Mouse (Mus musculus) left cerebral cortex, adult 11 months (tissue): ENCODE data around the gene Tespa1.
"Not testable (repeated sequence)": the region's sequence is repeated elsewhere in the genome, so short reads cannot be mapped to it uniquely, and the experiment has no call there.

Source experiments
- DNase-seq: peaks from one replicate; pipeline ENCODE4 v3.0.0; 2022; ENCODE audit warnings: low spot score

The Tespa1 gene

DNA sequence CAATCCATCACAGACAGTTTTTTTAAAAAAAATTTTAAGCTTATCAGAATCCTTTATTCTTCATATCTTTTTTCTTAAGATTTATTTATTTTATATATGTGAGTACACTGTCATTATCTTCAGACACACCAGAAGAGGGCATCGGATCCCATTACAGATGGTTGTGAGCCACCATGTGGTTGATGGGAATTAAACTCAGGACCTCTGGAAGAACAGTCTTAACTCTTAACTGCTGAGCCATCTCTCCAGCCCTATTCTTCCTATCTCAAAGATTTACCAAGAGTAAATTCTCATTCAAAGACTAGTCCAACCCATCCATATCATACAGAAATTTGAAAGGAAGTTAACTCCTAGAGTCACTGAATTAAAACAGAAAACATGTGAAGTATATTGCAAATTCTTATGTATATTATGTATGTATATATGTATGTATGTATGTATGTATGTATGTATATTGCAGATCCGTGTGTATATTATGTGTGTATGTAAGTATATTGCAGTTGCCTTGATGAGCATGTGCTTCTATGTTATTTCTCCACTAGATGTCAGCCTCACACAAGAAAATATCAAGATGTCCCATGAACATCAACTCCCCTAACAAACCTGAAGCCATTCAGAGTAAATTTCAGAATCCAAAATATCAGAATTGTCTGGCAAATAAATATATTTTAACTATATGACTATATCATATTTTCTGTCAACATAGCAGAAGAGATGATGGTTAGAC lies 40.9 kb downstream of the Tespa1 start:
- DNase-seq = peak; percentile 2

DNA sequence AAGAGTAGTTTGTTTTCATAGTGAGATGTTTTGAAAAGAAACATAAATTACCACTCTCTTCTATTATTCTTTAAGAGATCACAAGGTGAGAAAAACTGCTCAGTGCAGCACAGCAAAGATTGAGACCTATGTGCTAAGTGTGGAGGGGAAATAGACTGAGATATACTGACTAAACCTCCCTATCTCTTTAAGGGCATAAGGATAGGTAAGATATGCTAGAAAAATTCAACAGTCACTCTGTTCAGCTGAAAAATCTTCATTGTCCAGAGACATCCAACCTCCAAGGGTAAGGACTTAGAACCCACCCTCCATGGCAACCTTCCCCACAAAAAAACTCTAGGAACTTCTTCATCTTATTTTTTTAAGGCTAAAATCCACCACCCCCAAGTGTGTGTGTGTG lies 42.1 kb downstream of the Tespa1 start:
- no peak for DNase-seq

DNA sequence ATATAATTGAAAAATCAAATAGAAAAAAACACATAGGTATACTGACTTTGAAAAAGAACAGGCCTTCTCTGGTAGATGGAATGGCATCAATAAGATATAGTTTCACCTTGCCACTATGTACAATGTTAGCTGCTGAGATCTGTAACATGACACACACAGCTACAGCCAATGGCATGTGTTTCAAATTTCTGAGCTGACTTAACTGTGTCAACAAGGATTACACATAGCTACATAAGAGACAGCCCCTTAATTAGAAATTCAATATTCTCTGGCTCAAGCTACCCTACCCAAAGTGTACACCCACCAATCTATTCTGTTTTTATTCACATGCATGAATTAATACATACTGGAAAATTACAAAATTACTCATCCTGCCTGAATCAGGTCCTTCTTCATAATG lies 45.7 kb downstream of the Tespa1 start:
- no peak for DNase-seq

DNA sequence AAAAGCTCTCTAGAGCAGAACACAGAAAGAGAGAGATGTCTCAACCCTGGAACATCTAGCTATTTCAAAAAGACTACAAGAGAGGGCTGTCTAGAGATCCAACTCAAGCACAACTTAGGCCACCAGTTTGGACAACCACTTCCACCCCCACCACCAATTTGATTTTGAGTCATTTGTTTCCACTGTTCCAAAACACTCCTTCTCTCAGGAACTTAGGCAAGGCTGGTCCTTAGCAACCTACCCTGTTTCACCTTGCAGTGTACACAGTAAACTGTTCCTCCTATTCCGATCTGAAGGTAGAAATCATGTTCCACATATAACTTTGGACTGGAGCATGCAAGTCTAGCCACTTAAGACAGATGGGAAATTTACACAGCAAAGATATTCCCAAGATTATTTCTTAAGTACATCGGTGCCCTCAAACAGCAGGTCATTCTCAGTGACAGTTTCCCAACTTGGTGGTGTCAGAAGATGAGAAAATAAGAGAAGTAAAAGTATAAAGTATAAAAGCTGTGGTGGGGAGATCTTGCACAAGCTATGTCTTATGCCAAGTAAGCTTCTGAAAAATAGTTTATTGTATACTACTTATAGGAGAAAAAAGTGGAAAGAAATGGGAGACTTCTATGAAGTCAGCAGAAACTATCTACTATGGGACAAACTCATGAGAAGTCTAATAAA lies 47.5 kb downstream of the Tespa1 start:
- DNase-seq = no peak

DNA sequence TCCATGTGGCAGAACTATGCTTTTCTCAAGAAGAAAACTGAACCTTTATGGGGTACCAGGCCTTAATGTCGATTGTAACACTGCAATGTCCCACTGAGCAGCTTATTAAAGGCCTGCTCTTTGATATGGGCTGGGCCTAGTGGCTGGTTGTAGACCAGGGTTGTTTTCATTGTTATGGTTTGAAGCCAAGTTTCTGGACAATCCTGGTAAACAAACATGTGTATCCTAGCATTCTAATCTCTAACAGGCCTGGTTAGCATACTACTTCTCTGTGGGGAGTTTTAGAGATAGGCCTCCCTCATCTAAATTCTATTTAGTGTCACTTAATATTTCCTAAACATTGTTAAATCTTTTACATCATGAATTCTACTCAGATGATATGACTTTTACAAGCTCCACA lies 49.0 kb downstream of the Tespa1 start:
- DNase-seq = no peak

DNA sequence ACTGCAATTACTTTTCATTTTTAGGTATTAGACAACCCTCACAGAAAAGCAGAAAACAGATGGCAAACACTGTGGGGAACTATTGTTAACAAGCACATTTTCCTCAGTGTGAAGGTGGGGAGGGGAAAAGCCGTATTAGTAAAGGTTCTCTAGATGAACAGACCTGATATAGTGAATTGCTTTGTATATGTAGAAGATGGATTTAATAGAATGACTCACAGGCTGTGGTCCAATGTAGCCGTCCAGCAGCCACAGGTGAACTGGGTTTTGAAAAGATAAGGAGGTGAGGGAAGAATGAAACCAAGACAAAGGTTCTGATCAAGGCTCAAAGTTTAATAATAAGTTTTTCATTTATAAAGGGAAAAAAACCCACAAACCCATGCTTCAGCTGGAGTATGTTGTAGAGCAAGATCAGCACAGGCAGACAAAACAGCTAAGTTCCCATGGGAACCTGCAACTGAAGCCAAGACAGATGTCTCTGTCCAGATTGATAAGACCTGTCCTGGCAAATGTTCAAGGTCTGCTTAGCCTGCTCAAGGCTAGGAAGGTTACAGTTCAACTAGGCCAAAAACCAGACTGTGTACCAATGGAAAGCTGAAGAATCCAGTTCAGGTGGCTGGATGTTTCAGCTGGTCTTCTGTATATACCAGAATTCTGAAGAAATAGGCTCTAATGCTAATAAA lies 50.0 kb downstream of the Tespa1 start:
- no peak for DNase-seq

DNA sequence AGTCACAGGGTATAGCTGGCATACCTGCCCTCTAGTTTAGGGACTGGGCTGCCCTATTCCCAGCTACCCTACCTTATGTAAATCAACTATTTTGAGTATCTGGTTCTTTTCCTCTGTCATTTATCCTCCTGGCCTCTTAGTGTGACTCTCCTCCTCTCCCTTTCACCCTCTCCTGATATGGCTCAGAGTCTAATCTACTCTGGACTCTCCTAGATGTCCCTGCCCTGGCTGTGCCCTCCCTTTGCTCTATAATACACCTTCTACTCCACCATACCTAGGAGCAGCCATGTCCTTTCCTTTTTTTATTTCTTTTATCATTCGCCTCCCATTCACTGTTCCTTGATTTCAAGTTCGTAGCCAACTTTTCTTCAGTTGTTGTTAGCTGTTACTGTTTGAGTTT lies 52.5 kb downstream of the Tespa1 start:
- no peak for DNase-seq

DNA sequence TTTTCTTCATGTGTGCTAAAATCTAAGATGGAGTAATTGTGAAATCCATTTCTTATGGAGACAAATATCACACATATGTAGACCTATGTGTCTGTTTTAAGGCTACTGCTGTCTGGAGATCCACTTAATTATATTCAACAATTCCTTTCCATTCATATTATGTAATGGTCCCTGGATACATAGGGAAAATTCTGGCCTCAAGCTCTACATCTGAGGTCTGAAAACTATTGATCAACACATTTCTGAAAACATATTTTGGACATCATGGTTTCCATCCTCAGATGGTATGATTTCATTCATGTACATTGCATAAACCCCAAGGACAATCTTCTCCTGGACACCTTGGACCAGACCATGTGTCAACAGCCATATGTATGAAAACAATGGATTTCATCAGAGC lies 71.6 kb downstream of the Tespa1 start, which contains the start of gene Vmn2r84:
Gene Vmn2r84 (minus strand): TSS at position 101 of the 400 bp plus-strand sequence.
- DNase-seq = no peak

DNA sequence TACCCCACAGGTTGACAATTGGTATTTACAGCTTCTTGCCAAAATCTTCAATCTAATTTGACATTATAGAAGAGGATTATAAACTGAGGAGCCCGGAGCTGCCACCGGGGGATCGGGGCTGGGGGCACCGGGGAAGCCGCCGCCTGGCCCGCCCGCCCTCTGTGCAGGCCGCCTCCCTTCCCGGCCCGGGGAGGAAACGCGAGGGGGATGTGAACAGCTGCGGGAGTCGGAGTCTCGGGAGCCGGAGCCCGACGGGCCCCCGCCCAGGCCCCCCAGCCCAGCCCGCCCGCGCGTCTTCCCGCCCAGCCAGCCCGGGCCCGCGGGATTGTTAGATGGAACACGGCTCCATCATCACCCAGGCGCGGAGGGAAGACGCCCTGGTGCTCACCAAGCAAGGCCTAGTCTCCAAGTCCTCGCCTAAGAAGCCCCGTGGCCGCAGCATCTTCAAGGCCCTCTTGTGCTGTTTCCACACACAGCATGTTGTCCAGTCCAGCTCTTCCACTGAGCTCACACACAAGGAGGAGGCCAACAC lies 89.6 kb downstream of the Tespa1 start:
- DNase-seq = not testable (repeated sequence)
